Mouse (Mus musculus) liver, embryonic 14.5 days (tissue): Measurements from ENCODE around the gene Hivep2.

Experiments
- CTCF ChIP-seq: IDR thresholded peaks from 2 replicates; pipeline ENCODE4 v1.5.1; 2016; ENCODE audit warnings: antibody characterized with exemption, low read depth, control low read depth
- EP300 ChIP-seq: IDR thresholded peaks from 2 replicates; pipeline ENCODE4 v1.6.1; 2016; ENCODE audit warnings: antibody characterized with exemption, low read depth

- TF ChIP-seq CTCF (no peak), EP300 (no peak)
These were observed 150.0 kb downstream of the Hivep2 start for GRCm38 (mm10) chr10:14115846-14116245.
